Mouse (Mus musculus) testis, adult 2 months (tissue): ENCODE results near the gene Cox8b. TPM values are rescaled to one million over a fixed set of nuclear protein-coding genes. Genes with fewer than 3 reads are reported as not detected.
A peak's percentile ranks its signal among the peaks of the same experiment; 100 is the strongest.
"Not testable (repeated sequence)": the region's sequence is repeated elsewhere in the genome, so short reads cannot be mapped to it uniquely, and the experiment has no call there.

Experiments used
- H3K27ac ChIP-seq: fragments of 200-500 bp; 2 replicates; pipeline ENCODE4 v1.5.1; 2012; ENCODE audit warnings: low read depth, low read length; ENCODE audit not compliant: control insufficient read depth, insufficient read depth
- H3K27me3 ChIP-seq: fragments of 200-500 bp; 2 replicates; pipeline ENCODE4 v1.6.1; 2012; ENCODE audit warnings: mild to moderate bottlenecking, low read length, moderate library complexity; ENCODE audit not compliant: control insufficient read depth, insufficient read depth
- H3K36me3 ChIP-seq: fragments of 200-500 bp; 2 replicates; pipeline ENCODE4 v1.6.1; 2012; ENCODE audit warnings: mild to moderate bottlenecking, low read length; ENCODE audit not compliant: control insufficient read depth, insufficient read depth
- H3K4me1 ChIP-seq: fragments of 200-500 bp; 2 replicates; pipeline ENCODE4 v1.6.1; 2012; ENCODE audit warnings: low read length; ENCODE audit not compliant: control insufficient read depth, insufficient read depth
- H3K4me3 ChIP-seq: fragments of 200-500 bp; 2 replicates; pipeline ENCODE4 v1.5.1; 2012; ENCODE audit warnings: low read depth, mild to moderate bottlenecking, low read length, moderate library complexity, mixed read lengths; ENCODE audit not compliant: control insufficient read depth
- CTCF ChIP-seq: fragments of 200-500 bp; IDR thresholded peaks from 2 replicates; pipeline ENCODE4 v1.5.1; 2012; ENCODE audit warnings: low read depth, mild to moderate bottlenecking, inconsistent platforms, low read length, moderate library complexity; ENCODE audit not compliant: control insufficient read depth, insufficient read depth, insufficient replicate concordance
- POLR2A ChIP-seq: fragments of 200-500 bp; IDR thresholded peaks from 2 replicates; pipeline ENCODE4 v1.6.1; 2012; ENCODE audit warnings: low read depth, mild to moderate bottlenecking, inconsistent platforms, low read length, moderate library complexity; ENCODE audit not compliant: control insufficient read depth
- polyA plus RNA-seq: library from polyadenylated mRNA; depleted of rRNA; stranded (reverse); fragments of >200 nt; gene quantifications from 2 replicates; pipeline ENCODE4 v1.2.3, GENCODE M21; 2012

Cox8b gene
- polyA plus RNA-seq, 1 experiment, result not detected

DNA sequence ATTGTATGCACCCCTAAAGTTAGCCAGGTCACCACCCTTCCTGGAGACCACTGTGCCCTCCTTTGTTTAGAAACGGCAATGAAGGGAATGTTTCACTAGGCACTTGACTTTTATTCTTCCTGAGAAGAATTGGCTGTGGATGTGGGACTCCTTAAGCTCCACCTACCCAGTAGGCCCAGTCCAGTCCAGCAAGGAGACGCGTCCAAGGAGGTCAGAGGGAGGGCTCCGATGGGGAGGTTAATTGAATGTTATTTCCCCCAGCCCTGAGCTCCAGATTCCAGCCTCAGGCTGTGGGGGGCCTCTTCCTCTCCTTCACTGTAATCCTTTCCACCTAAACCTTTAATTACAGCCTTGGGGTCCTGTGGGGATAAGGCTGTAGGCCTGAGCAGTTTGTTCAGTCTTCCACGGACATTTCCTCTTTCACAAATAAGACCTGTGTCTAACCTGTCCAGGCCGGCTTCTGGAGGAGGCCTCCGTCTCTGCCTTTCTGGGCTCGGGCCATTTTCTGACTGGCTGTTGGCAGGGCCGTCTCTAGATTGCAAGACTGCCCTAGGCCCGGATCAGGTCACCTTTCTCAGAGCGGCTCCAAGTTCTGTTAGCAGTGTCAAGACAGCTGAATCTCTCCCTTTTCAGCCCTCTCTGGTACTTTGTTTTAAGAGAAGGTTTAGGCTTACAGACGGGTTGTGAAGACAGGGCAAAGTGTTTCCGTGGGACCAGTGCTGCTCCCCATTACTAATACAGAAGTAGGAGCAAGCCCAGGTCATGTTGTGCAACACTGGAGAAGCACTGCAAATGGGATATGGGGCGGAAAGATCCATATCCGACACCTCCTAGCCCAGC is 2.0 kb upstream of the Cox8b start:
- Histone ChIP-seq H3K4me1 (no peaks in the 10 kb centered on the region), H3K36me3 (no peaks in the 10 kb centered on the region), H3K4me3 (no peak overlapping the region), H3K27me3 (no peaks in the 10 kb centered on the region), H3K27ac (no peak overlapping the region)
- TF ChIP-seq CTCF (no peak), POLR2A (no peak)

DNA sequence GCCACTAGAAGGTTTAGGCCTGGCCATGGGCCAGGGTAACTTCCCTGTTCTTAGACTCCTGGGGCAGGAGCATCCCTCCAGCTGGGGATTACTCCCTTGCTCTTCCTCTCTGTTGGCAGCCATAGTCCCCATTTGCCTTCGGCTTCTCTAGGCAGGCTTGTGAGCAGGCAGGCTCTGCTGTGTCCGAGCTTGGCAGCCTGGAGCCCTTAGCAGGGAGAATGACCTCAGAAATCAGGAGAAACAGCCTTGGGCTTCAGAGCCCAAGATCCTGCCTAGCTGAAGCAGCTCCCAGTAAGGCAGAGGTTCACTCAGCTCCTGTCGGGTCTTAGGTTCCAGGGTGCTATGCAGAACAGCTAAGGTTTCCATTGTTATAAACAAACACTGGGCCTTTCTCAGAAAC is 1.1 kb downstream of the Cox8b start:
- Histone ChIP-seq H3K4me3 (no peak overlapping the region), H3K27ac (no peak overlapping the region), H3K36me3 (no peaks in the 10 kb centered on the region), H3K27me3 (no peaks in the 10 kb centered on the region), H3K4me1 (no peaks in the 10 kb centered on the region)
- TF ChIP-seq CTCF, result no peak
- TF ChIP-seq POLR2A, result no peak

DNA sequence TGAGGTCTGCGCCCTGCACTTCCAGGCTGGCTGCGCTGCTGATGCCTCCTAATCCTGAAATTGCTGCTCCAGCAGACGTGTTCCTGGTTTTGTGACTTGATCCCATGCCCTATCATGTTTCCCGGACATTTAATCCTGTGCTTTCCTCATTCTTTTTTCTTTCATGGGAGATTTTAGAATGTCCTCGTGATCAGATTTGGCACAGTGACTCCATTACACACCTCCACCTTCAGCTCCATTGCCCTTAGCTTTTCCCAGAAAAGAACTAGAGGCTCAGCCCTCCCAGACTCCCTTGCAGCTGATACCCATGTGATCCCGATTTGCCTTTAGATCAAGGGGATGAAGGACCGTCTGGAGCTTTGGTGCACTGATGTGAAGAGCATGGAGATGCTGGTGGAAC is 2.4 kb downstream of the Cox8b start:
- Histone ChIP-seq H3K36me3 (no peaks in the 10 kb centered on the region), H3K4me1 (no peaks in the 10 kb centered on the region), H3K27ac (no peak overlapping the region), H3K4me3 (no peak overlapping the region), H3K27me3 (no peaks in the 10 kb centered on the region)
- TF ChIP-seq POLR2A, result no peak
- no peak for TF ChIP-seq CTCF

DNA sequence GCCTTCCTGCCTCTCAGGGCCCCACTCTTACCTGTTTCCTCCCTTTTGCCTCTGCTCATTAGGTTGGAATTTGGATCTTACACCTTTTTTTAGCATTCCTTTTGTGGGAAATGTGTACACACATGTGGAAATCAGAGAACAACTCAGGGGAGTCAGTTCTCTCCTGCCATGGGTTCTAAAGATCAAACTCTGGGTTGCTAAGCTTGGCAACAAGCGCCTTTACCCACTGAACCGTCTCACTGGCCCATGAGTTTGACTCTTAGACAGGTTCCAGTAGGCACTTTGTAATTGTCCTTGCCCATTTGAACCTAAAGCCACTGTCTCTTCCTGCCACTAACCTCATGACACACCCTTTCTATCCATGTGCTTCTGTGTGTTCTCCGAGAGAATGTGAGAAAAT is 5.6 kb downstream of the Cox8b start:
- H3K36me3 ChIP-seq, result peaks cover 2% of the 10 kb centered on the region
- no peak overlapping the region for H3K4me3 ChIP-seq
- no peak for TF ChIP-seq CTCF
- no peak for TF ChIP-seq POLR2A
- H3K4me1 ChIP-seq, result no peaks in the 10 kb centered on the region
- H3K27me3 ChIP-seq, result no peaks in the 10 kb centered on the region
- no peak overlapping the region for H3K27ac ChIP-seq

DNA sequence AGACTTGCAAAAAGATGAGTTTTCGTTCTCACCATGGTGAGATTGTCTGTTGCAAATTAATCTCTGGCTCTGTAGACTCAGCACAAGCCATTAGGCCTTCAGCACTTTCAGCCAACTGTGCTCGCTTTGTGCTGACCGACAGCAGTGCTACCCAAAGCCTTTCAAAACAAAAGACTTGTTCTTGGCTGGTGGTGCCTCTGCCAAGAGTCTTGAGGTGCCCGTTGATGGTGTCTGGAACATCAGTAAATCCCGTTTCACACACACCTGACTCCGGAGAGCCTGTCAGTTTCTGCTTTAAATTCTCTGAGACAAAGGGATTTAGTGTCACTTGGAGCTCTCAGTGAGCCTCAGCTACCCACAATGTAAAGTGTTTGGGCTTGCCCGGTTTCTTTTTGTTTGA is 6.2 kb downstream of the Cox8b start:
- peaks cover 2% of the 10 kb centered on the region for H3K36me3 ChIP-seq
- TF ChIP-seq CTCF, result no peak
- no peak for TF ChIP-seq POLR2A

DNA sequence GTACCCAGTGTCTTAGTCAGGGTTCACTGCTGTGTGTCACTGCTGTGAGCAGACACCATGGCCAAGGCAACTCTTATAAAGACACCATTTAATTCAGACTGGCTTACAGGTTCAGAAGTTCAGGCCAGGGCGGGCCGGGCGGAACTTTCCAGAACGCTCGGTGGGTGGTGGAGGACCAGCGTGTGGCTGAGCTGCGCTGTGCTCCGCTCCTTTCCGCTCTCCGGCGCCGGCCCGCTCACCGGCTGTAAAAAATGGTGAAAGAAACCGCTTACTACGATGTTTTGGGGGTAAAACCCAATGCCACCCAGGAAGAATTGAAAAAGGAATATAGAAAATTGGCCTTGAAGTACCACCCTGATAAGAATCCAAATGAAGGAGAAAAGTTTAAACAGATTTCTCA is 9.6 kb downstream of the Cox8b start:
- not testable (repeated sequence) for H3K4me1 ChIP-seq, H3K27me3 ChIP-seq, H3K36me3 ChIP-seq, H3K4me3 ChIP-seq, H3K27ac ChIP-seq

More for the DNA sequence above, 6.2 kb downstream of the Cox8b start:
- Histone ChIP-seq H3K27ac (no peak overlapping the region), H3K4me1 (no peaks in the 10 kb centered on the region), H3K4me3 (no peak overlapping the region), H3K27me3 (no peaks in the 10 kb centered on the region)

DNA sequence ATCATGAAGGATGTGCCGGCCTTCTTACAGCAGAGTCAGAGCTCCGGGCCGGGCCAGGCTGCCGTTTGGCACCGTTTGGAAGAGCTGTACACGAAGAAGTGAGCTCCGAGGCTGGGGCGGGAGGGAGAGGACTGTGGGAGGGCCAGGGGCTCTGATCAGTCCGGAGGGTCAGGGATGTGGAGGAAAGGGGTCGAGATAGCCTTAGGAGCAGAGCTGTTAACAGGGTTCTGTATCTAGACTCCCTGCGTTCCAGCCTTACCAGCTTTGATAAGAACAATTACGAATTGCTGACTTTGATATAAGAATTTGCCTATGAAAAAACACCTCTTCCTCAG is 17.8 kb downstream of the Cox8b start:
- H3K27ac ChIP-seq, result peak overlapping the region; percentile 89
- H3K36me3 ChIP-seq, result peaks cover 3% of the 10 kb centered on the region
- TF ChIP-seq CTCF (no peak), POLR2A (no peak; the same call in 1 of the 2 replicates)
- peaks cover 3% of the 10 kb centered on the region for H3K4me1 ChIP-seq
- H3K27me3 ChIP-seq, result no peaks in the 10 kb centered on the region
- peak overlapping the region; percentile 97 for H3K4me3 ChIP-seq

DNA sequence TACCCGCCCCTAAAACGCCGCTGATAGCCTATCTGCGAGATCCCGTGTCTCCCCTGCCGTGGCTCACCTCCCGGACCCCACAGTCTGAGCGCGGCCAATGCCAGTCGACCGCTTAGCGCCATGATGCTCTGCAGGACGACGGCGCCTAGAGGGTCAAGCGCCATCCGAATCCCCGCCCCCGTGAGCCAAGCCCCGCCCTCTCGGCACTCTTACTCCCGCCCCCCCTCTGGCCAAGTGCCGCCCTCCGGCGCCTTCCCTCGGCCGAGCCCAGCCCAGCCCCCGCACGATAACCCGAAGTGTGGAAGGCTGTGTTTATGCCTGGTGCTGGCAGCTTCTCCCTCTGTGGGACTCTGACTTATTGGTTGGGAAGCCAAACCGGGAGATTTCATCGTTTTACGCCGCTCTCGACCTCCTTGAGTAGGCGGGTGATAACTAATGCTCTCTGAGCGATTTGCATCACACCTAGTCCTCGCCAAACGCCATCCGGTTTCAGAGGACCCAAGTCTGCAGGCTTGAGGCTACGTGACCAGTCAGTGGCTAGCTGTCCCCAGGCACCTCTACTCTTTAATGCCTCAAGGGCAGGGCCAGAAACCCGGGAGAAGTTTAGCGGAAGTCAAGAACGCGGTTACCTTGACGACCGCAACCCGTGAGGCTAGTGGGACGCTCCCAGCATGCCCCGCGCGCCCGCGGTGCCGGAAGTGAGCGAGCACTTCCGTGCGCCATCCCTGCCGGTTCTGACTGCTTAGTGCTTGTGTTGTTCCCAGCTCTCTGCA is 18.4 kb downstream of the Cox8b start, which contains the start of the genes Psmd13 and Sirt3:
Gene Psmd13 (plus strand): TSS at position 273 of the 773 bp plus-strand sequence.
Gene Sirt3 (minus strand): TSS at position 614 of the 773 bp plus-strand sequence.
- TF ChIP-seq POLR2A (peak; percentile 93), CTCF (no peak)
- Histone ChIP-seq H3K4me3 (peak within 1 kb of the TSS; percentile 97), H3K27ac (peak within 1 kb of the TSS; percentile 89), H3K4me1 (peaks cover 3% of the 10 kb centered on the region), H3K36me3 (peaks cover 3% of the 10 kb centered on the region), H3K27me3 (no peaks in the 10 kb centered on the region)
